ENCODE assay signal across 18 mouse cellular contexts in the genomic region with DNA sequence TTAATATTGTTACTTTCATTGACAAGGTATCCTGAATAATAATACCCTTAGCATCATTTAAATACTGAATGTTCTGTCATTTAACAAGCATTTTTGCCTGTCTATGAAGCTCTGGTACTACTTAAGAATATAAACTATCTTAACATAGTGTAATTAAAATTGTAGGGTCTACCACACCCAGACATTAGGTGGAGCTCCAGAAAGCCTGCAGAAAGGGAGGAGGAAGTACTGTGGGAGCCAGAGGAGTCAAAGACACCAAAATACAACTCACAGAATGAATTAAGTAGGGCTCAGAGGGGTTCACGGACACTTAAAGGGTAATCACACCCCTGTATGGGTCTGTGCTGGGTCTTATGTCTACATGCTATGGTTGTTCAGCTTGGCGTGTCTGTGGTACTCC.
"Had no signal": no experiment of that assay in that cellular context is flagged by ENCODE, and none has a peak within 500 bp of the region (broad histone marks: within the 10 kb centered on the region; RNA-seq: fewer than 3 reads in every experiment).

No protein-coding gene starts in this region.

- H3K4me3 ChIP-seq: megakaryocyte, embryonic 14.5 days; midbrain, embryonic 10.5 days; midbrain, embryonic 12.5 days; myocyte; neural tube, embryonic 13.5 days; neural tube, embryonic 15.5 days had no signal

- H3K4me2 ChIP-seq: lung, embryonic 14.5 days; midbrain, embryonic 12.5 days; neural tube, embryonic 13.5 days; neural tube, embryonic 15.5 days had no signal

- H3K27me3 ChIP-seq: megakaryocyte, embryonic 14.5 days; midbrain, embryonic 12.5 days; neural tube, embryonic 13.5 days; neural tube, embryonic 15.5 days had no signal

- H3K27ac ChIP-seq: midbrain, embryonic 10.5 days; midbrain, embryonic 12.5 days; neural tube, embryonic 13.5 days; neural tube, embryonic 15.5 days had no signal

- ATAC-seq: midbrain, embryonic 16.5 days had no signal

- H3K9ac ChIP-seq: lung, embryonic 14.5 days; midbrain, embryonic 12.5 days; neural tube, embryonic 13.5 days; neural tube, embryonic 15.5 days had no signal

- H3K9me3 ChIP-seq: megakaryocyte, embryonic 14.5 days; midbrain, embryonic 10.5 days; midbrain, embryonic 12.5 days; neural tube, embryonic 13.5 days; neural tube, embryonic 15.5 days had no signal

- DNase-seq: lung, adult 18-20 months; lung, embryonic 14.5 days; lung, postnatal 10 days; lung, postnatal 4 days; midbrain, embryonic 14.5 days; right cerebral cortex, postnatal 14 days; right cerebral cortex, postnatal 4 days; spleen, adult 18-20 months; thymus, adult 18-20 months; thymus, postnatal 14 days; thymus, postnatal 36 days had no signal

- H3K4me1 ChIP-seq: midbrain, embryonic 10.5 days; midbrain, embryonic 12.5 days; neural tube, embryonic 13.5 days; neural tube, embryonic 15.5 days had no signal
